Mouse (Mus musculus) thymus, postnatal 25 days (tissue): ENCODE data around the gene Frmd5.
"Not testable (repeated sequence)": the region's sequence is repeated elsewhere in the genome, so short reads cannot be mapped to it uniquely, and the experiment has no call there.

ENCODE experiments used
- DNase-seq: peaks from one replicate; pipeline ENCODE4 v3.0.0; 2022

Gene Frmd5

DNA sequence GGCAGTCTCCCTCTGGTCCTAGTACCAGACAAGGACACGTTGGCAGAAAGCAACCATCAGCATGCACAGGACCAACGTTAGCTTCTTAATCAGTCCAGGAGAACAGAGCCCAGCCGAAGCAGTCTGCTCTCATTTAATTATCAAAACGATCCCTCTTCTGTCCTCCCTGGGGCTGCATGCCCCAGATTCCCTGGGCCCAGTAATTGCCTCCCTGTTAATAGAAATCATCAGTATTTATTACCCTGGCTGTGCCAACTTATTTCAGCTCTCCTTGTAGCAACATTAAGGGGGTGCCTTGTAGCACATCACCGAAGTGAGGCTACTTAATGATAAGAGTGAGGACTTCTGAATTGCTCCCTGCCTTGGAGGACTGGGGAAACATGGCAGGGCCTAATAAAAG is 241.0 kb downstream of the Frmd5 start:
- DNase-seq, result no peak

DNA sequence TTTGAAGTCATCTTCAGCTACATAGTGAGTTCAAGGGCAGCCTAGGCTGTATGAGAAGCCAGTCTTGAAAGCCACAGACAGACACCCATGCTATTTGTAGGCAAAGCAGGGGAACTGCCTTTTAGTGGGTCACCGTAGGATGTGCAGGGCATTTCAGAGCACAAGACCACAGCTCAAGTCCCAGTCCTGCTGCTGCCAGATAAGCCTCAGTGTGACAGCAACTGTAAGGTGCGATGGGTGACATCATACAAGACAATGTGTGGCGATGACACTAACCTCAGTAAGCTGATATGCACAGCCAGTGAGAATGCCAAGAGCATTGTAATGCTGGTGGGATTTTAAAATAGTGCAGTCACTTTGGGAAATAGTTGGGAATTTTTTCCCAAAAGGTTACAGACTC is 243.8 kb downstream of the Frmd5 start:
- no peak for DNase-seq

DNA sequence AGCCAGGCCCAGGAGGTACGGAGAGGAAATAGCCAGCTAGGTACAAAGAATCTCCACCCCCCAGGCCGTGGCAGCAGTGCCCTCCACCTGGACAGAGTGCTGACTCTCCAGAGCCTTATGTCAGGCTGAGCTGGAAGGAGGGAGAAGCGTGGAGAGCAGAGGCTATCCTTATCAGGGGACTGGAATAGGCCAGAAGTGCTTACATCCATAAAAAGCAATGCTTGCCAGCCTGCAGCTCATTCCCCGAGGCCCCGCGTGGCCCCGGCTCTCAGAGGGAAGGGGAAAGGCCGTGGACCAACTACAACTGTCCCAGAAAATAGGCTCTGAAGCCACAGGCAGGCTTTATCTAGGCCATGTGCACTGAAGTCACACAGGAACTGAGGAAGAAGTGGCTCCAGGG is 255.6 kb downstream of the Frmd5 start:
- no peak for DNase-seq

DNA sequence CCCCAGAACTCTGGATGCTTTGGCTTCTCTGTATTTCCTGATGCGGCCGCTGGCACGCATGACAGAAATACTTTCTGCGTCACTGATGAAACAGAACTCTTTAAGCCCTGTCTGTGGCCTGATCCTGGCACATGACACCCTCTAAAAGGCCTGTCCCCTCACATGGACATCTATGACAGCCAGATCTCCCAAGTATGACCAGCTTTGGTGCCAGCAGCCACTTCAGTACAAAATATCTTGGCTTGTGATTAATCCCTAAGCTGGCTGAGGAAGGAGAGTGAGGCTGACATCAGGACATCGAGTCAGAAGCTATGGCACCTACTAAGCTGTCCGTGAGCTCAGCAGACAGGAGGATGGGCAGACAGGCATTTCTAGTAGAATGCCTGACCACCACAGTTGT is 257.3 kb downstream of the Frmd5 start:
- DNase-seq, result no peak

DNA sequence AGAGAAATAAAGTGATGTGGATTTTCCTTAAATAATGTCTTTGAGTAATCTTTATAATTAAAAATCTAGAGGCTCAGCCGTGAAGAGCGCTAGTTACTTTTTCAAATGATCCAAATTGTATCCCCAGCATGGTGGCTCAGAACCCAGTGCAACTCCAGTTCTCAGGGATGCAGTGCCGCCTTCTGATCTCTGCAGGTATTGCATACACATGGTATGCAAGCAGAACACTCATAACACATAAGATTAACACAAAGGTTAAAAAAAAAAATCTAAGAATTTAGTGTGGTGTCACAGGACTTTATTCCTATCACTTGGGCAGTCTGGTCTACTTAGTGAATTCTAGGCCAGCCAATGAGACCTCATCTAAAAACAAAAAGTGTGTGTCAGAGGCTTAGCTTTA is 262.1 kb downstream of the Frmd5 start:
- no peak for DNase-seq

DNA sequence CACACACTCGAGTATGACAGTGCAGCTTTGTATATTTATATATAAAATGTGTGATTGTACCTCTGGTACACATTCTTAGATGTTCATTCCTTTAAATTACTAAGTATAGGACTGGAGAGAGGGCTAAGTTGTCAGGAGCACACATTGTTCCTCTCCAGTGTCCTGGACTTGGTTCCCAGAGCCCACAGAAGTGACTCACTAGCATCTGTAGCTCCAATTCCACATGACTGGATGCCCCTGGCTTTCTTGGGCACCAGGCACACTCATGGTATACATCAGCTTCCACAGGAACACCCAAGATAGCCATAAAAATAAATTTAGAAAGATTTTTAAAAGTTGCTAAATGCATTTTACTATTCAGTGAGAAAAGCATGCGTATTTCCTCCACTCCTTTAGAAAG is 281.8 kb downstream of the Frmd5 start:
- DNase-seq, result no peak

DNA sequence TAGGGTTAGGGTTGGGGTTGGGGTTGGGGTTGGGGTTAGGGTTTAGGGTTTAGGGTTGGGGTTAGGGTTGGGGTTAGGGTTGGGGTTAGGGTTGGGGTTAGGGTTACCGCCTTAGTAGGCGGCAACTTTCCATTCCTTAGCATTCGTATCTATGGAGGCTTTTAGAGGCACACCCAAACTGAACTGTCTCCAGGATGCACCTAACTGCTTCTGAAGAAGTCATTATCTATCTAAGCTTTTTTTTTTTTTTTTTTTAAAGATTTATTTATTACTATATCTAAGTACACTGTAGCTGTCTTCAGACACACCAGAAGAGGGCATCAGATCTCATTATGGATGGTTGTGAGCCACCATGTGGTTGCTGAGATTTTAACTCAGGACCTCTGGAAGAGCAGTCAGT is 284.1 kb downstream of the Frmd5 start:
- not testable (repeated sequence) for DNase-seq

DNA sequence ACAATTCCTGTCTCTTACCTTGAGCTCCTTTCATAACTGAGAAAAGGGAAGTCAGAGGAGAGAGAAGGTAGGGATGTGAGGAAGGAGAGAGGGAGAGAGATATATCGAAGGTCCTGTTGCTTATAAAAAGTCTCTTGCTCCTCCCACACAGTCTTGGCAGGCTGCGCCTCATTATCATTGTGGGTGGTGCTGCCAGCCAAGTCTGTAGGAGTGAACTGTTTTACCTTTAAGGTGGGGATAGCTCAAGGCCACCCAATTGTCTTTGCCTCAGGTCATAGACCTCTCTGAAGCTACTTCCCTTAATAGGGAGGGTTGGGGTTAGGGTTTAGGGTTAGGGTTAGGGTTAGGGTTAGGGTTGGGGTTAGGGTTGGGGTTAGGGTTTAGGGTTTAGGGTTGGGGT is 284.9 kb downstream of the Frmd5 start:
- DNase-seq, result no peak

DNA sequence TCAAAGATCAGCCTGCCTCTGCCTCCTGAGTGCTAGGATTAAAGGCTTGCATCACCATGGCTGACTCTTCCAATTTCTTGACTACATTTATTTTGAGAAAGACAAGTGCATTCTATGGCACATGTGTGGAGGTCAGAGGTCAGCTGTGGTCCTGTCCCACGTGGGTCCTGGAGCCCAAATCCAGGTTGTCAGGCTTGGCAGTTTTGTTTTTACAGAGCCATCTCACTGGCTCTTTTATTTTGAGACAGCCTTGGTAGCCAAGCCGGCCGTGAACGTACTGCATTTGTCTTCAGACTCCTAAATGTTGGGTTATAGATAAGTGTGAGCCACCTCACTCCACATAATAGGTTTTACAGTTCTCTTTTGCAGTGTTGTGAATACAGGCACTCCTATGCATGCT is 288.2 kb downstream of the Frmd5 start:
- DNase-seq, result not testable (repeated sequence)

DNA sequence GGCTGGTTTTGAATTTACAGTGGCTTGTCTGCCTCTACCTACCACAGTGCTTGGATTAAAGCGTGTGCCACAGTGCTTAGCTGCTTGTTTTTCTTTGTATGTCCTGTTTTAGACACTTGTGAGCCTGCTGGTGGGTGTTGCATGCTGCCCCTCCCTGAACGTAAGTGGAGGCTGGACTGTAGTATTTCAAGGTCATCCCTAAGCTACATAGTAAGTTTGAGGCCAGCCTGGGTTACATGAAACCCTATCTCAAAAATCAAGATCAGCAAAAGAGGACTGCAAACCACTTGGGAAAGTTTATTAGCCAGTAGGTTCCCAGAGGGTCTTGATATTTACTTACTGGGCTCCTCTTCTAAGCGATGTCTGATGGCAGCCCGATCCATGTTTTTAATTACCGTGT is 288.8 kb downstream of the Frmd5 start:
- DNase-seq, result no peak

DNA sequence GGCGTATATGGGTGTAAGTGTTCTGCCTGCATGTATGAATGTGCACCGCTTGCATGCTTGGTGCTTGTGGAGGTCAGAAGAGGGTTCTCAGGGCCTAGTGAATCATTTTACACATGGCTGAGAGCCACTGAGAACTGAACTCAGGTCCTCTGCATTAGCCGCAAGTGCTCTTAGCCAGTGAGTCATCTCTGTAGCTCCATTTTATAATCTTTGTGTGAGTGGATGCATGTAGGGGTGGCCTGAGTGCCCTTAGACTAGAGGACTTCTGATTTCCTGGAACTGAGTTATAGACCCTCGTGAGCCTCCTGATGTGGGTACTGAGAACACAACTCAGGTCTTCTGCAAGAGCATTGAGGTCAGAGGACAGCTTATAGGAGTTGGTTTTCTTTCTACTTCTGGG is 292.7 kb downstream of the Frmd5 start:
- DNase-seq, result no peak

DNA sequence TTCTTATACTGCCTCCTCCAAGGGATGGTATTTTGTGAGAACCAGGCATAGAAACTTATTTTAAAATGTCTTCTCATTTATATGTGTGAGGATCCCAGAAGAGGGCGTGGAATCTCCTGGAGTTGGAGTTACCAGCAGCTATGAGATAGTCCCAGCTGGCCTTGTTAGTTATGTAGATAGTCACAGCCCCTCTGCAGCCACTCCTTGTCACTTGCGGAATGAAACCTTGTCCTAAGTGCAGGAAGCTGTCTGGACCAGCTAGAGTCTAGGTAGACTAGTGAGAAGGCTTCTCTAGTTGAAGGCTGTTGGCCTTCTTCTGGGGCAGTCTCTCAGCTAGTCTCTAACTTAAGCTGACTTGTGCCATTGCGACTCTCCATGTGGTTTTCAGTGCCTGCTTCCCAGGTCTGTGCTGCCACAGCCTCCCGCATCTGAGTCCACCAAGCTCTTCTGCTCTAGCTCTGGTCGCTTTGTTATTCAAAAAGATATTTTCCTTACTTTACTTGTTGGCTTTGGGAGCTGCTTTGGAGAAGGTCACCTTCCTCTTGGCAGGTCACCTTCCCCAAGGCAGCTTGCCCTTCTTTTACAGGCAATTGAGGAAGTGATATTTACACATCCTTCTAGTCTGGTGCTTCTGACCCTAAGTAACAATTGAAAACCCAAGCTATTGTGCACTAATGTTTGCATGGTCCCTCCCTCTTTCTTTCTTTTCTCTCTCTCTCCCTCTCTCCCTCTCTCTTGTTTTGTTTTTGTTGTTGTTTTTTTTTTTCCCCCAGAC is 293.7 kb downstream of the Frmd5 start:
- not testable (repeated sequence) for DNase-seq

DNA sequence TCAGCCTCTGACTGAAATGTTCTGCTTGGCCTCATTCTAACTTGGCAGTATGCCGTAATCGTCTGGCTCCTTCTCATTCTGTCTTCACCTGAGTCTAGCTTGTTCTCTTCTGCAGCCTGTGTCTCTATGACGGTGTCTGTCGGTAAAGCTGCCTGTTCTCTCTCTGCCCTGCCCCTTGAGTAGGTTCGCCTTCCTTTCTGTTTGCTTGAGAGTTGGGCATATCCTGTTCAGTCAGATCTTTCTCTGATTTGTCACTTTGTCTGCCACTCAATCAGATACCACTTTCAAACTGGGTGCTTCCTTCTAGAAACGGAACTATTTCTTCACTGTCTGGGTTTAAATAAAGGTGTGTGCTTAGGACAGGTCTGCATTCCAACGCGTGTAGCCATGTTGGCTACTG is 295.5 kb downstream of the Frmd5 start:
- DNase-seq, result no peak

DNA sequence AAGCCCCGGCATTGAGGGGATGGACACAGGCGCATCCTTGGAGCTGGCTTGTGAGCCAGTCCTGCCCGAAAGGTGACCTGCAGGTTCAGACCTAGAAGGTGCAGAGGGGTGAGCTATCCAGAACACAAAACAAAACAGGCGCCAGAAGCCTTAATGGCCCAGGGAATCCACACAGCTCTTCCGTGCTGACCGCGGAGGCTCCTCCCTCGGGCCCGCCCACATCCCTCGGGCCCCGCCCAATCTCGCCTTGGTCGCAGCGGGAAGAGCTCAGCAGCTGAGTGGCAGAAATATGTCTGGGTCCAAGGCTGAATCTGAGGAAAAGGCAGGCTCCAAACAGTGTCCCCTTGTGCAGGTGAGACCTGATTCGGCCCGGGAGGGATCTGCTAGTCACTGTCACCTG is 297.3 kb downstream of the Frmd5 start:
- peak; percentile 33 for DNase-seq

DNA sequence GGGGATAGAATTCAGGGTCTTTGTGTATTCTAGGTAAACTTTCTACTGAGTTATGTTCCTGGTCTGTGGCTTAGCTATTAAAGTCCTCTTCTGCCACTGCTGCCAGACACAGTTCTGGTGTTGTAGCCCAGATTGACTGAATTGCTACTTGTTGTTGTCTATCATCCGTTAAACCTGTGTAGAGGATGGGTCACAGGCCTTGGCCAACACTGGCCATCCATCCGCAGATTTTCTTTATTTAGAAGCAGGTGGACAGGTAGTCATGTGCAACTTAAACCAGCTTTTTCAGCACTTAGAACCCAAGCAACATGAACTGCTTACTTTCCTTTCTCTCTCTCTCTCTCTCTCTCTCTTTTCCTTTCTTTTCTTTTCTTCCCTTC is 298.9 kb downstream of the Frmd5 start:
- DNase-seq, result no peak

DNA sequence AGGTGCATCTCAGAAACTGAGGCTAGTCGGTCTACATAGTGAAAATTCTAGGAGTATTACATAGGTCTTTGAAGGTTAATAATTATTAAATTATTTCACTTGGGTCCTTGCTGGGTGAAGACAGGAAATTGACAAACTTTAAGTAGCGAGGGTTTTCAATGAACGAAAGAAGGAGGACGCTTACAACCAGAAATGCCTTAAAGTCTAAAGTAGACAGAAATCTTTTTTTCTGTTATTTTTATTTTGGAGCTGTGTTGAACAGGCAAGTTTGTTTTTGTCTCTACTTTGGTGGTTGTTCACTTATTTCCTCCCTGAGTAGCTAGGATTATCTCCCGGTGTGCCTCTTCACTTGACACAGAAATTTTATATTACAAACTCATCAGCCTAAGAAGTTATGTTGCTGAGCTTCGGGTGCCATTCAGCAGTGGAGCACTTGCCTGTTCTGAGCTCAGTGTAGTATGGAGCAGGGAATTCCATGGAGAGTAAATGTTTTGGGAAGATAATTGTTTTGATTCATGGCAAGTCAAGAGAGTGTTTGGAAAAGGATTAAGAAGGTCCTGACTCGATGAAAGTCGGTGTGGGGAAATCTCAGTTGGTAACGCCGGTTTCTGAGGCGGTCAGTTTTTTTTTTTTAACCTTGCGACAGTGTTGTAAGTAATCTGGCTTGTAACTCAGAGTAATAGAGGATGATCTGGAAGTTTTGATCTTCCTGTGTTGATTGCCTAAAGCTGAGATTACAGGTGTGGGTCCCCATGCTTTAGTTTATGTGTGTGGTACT is 299.5 kb downstream of the Frmd5 start:
- no peak for DNase-seq

DNA sequence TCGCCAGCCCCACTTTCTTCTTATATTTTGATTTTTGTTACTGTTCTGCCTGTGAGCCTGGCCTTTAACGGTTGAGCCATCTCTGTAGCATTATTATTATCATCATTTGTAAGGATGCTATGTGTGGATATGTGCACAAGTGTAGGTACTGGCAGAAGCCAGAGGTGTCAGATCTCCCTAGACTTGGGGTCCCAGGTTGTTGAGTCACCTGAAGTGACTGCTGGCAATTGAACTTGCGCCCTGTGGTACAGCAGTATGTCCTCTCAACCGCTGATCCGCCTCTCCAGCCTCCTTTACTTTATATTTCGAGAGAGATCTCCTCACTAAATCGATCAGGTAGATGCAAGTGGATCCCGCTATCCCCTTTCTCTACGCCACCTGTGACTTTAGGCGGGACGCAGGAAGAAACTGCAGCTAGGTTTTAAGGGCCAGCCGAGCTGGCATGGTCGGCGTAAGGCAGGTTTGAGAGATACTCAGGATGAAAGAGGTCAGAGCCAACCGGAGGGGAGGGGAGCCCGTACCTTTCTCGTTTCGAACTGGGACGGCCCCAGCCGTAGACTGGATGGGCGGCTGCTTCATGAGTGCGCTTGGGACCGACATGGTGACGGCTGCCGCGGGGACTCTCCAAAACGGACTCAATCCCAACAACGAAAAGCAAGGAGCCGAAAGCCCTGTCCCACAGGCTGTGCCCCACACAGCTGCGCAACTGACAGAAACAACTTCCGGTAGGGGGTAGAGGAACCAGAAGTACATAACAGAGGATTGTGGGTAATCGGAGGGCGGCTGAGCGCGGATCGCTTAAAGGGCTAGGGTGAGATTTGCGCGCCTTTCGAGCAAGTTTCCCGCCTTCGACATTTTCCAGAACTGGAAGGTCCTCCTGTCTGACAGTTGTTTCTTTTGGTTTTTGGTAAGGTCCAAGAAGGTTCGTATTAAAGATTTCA is 300.7 kb downstream of the Frmd5 start, which contains the start of the genes Mfap1a and Wdr76:
Gene Mfap1a (minus strand): TSS at position 724 of the 941 bp plus-strand sequence.
Gene Wdr76 (plus strand): TSS at position 782 of the 941 bp plus-strand sequence.
- peak; percentile 83 for DNase-seq

DNA sequence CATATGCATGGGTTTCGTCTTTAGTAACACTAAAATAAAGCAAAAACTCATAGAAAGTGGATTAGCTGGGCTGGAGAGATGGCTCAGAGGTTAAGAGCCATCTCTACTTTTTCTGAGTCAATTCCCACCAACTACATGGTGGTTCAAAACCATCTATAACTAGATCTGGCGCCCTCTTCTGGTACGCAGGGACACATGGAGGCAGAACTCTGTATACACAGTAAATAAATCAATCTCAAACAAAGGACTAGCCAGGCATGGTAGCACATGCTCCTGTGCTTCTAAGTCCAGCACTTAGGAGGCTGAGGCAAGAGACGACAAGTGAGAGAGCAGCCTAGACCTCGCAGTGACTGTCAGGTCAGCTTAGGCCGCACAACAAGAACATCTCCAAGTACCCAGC is 305.3 kb downstream of the Frmd5 start:
- DNase-seq, result not testable (repeated sequence)
